ENCODE assay signal across 8 mouse cellular contexts in the genomic region with DNA sequence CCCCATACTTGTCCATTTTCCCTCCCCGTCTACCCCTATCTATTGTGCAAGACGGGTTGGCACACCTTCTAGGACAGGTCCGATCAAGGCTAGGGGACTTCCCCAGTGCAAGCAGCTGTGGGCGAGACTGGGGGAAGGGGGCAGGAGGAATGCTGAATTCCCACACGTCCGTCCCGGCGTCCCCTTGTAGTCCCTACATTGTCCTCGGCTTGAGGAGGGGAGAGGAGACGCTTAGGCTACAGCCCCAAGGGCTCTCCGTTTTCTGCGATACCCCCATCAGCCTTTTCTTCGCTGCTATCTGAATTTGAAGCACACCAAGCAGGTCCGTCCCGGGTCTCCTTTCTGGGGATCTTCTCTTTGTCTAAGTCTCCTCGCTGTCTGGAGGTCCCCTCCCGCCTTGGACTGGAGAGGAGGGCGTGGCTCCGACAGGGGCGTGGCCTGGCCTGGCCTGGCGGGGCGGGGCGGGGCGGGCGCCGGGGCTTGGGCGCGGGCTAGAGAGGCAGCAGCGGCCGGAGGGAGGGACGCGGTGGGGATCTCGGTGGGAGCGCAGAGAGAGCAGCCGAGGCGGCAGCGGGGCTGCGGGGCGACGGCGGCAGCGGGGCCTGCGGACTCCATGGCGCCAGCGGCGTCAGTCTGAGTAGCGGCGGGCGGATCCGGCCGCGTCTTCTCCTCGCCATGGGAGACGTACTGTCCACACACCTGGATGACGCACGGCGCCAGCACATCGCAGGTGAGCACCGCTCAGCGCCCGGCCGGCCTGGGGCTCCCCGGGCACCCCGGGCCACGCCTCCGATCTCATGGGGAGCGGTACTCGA. TPM values are rescaled to one million over a fixed set of nuclear protein-coding genes. Genes with fewer than 3 reads are reported as not detected.
DNase-seq lines count a peak whose midpoint lies in the region; ATAC-seq and TF ChIP-seq lines count a peak whose summit lies in the region.

TSS of gene Fam129b (plus strand) at position 440 of the 815 bp plus-strand sequence.

- H3K9me3 ChIP-seq in embryonic facial prominence, embryonic 11.5 days (replicated peaks; ENCODE audit: control insufficient read depth, low read length), result no peaks in the 10 kb centered on the region
- H3K9me3 ChIP-seq in intestine, postnatal 0 days (ENCODE audit: control insufficient read depth), result no peaks in the 10 kb centered on the region
- H3K9me3 ChIP-seq in limb, embryonic 10.5 days (replicated peaks), result no peaks in the 10 kb centered on the region
- H3K9me3 ChIP-seq in midbrain, embryonic 11.5 days (ENCODE audit: control insufficient read depth, low read length), result no peaks in the 10 kb centered on the region

- peak within 1 kb of the TSS; percentile 82 for H3K27ac ChIP-seq in embryonic facial prominence, embryonic 11.5 days (replicated peaks; ENCODE audit: low read depth, low read length)
- peak within 1 kb of the TSS; percentile 79 for H3K27ac ChIP-seq in intestine, postnatal 0 days (ENCODE audit: low read depth, low read length)
- peak within 1 kb of the TSS; percentile 95 for H3K27ac ChIP-seq in limb, embryonic 10.5 days
- peak within 1 kb of the TSS; percentile 83 for H3K27ac ChIP-seq in midbrain, embryonic 11.5 days (ENCODE audit: low read depth, low read length)
- peak within 1 kb of the TSS; percentile 91 for H3K27ac ChIP-seq in small intestine, adult 2 months (ENCODE audit: insufficient read depth, low read depth, low read length)

- peaks cover 14% of the 10 kb centered on the region for H3K4me1 ChIP-seq in embryonic facial prominence, embryonic 11.5 days (ENCODE audit: control insufficient read depth, insufficient read depth, low read length)
- peaks cover 11% of the 10 kb centered on the region for H3K4me1 ChIP-seq in intestine, postnatal 0 days (replicated peaks; ENCODE audit: control insufficient read depth, insufficient read depth, low read length)
- H3K4me1 ChIP-seq in limb, embryonic 10.5 days, result peaks cover 68% of the 10 kb centered on the region
- peaks cover 27% of the 10 kb centered on the region for H3K4me1 ChIP-seq in midbrain, embryonic 11.5 days (ENCODE audit: control insufficient read depth, insufficient read depth, low read length)
- peaks cover 34% of the 10 kb centered on the region for H3K4me1 ChIP-seq in small intestine, adult 2 months (ENCODE audit: control insufficient read depth, insufficient read depth, insufficient read length, low read length)

- no peaks in the 10 kb centered on the region for H3K27me3 ChIP-seq in embryonic facial prominence, embryonic 11.5 days (ENCODE audit: control insufficient read depth, insufficient read depth, low read length)
- H3K27me3 ChIP-seq in intestine, postnatal 0 days (replicated peaks; ENCODE audit: control insufficient read depth, insufficient read depth, low read length), result no peaks in the 10 kb centered on the region
- no peaks in the 10 kb centered on the region for H3K27me3 ChIP-seq in limb, embryonic 10.5 days (ENCODE audit: low read depth, poor library complexity, severe bottlenecking)
- H3K27me3 ChIP-seq in midbrain, embryonic 11.5 days (ENCODE audit: control insufficient read depth, insufficient read depth, low read length), result no peaks in the 10 kb centered on the region; the same call in 1 of the 2 replicates
- no peaks in the 10 kb centered on the region for H3K27me3 ChIP-seq in small intestine, adult 2 months (ENCODE audit: control insufficient read depth, insufficient read depth, low read length)

- TF ChIP-seq POLR2A in small intestine, adult 2 months (IDR thresholded peaks at IDR 0.05; ENCODE audit: low read depth, low read length), result peak; percentile 18; the same call in 1 of the 2 replicates

- ATAC-seq in embryonic facial prominence, embryonic 11.5 days (replicated peaks; ENCODE audit: insufficient number of reproducible peaks, low FRiP score, low TSS enrichment, low read depth), result peak; percentile 82
- ATAC-seq in intestine, postnatal 0 days, result peak; percentile 81
- ATAC-seq in midbrain, embryonic 11.5 days (ENCODE audit: low FRiP score), result peak; percentile 94

- peak within 1 kb of the TSS; percentile 76 for H3K4me3 ChIP-seq in embryonic facial prominence, embryonic 11.5 days (ENCODE audit: low read depth, low read length)
- peak within 1 kb of the TSS; percentile 78 for H3K4me3 ChIP-seq in intestine, postnatal 0 days (ENCODE audit: low read depth, low read length)
- H3K4me3 ChIP-seq in limb, embryonic 10.5 days, result peak within 1 kb of the TSS; percentile 74
- peak within 1 kb of the TSS; percentile 70 for H3K4me3 ChIP-seq in midbrain, embryonic 11.5 days (ENCODE audit: low read depth, low read length)
- H3K4me3 ChIP-seq in small intestine, adult 2 months (ENCODE audit: low read depth, low read length), result peak within 1 kb of the TSS; percentile 94

- under 1% methylated on average over 54 of the region's 68 CpGs for WGBS in embryonic facial prominence, embryonic 11.5 days
- under 1% methylated on average over 59 of the region's 68 CpGs for WGBS in intestine, postnatal 0 days
- under 1% methylated on average over 68 of the region's 68 CpGs for WGBS in limb, embryonic 10.5 days
- WGBS in midbrain, embryonic 11.5 days, result under 1% methylated on average over 44 of the region's 68 CpGs
- WGBS in small intestine, adult 2 months, result under 1% methylated on average over 66 of the region's 68 CpGs

- peak within 1 kb of the TSS; percentile 96 for H3K4me2 ChIP-seq in embryonic facial prominence, embryonic 11.5 days (ENCODE audit: low read depth, low read length)
- peak within 1 kb of the TSS; percentile 83 for H3K4me2 ChIP-seq in intestine, postnatal 0 days (replicated peaks; ENCODE audit: low read depth)
- peak within 1 kb of the TSS; percentile 99 for H3K4me2 ChIP-seq in midbrain, embryonic 11.5 days

- peak; percentile 86 for DNase-seq in 3134 (ENCODE audit: extremely low read depth, insufficient read length, low spot score)
- peak; percentile 89 to 94 for DNase-seq in adrenal gland, postnatal 36 days
- peak; percentile 92 for DNase-seq in embryonic facial prominence, embryonic 11.5 days (ENCODE audit: low spot score)
- DNase-seq in heart, adult 11 months, result peak; percentile 99
- DNase-seq in limb, embryonic 10.5 days (ENCODE audit: low spot score), result peak; percentile 95
- DNase-seq in midbrain, embryonic 11.5 days (ENCODE audit: low spot score, missing footprints), result peak; percentile 99

- no peaks in the 10 kb centered on the region for H3K36me3 ChIP-seq in embryonic facial prominence, embryonic 11.5 days (replicated peaks; ENCODE audit: control insufficient read depth, insufficient read depth, low read depth, low read length)
- H3K36me3 ChIP-seq in intestine, postnatal 0 days (ENCODE audit: control insufficient read depth, insufficient read depth), result no peaks in the 10 kb centered on the region
- H3K36me3 ChIP-seq in limb, embryonic 10.5 days, result peaks cover 1% of the 10 kb centered on the region
- H3K36me3 ChIP-seq in midbrain, embryonic 11.5 days (ENCODE audit: control insufficient read depth, insufficient read depth, low read length), result no peaks in the 10 kb centered on the region
- H3K36me3 ChIP-seq in small intestine, adult 2 months (ENCODE audit: control insufficient read depth, insufficient read depth, low read length), result no peaks in the 10 kb centered on the region

- H3K9ac ChIP-seq in embryonic facial prominence, embryonic 11.5 days (replicated peaks; ENCODE audit: low read length), result peak within 1 kb of the TSS; percentile 96
- peak within 1 kb of the TSS; percentile 81 for H3K9ac ChIP-seq in intestine, postnatal 0 days (ENCODE audit: low read depth, low read length)
- peak within 1 kb of the TSS; percentile 96 for H3K9ac ChIP-seq in midbrain, embryonic 11.5 days (ENCODE audit: low read length)

- no peak for TF ChIP-seq CTCF in intestine, postnatal 0 days (IDR thresholded peaks at IDR 0.05; ENCODE audit: low read depth)
- TF ChIP-seq CTCF in small intestine, adult 2 months (IDR thresholded peaks at IDR 0.05; ENCODE audit: extremely low read depth, insufficient read length, insufficient replicate concordance, low read depth, low read length), result no peak

RNA-seq across cellular contexts. Expression of gene Fam129b, which starts in this region (rescaled TPM):
- 10 to 100 TPM; 15.8 to 32.3 TPM for total RNA-seq in adrenal gland, postnatal 36 days (2021)
- polyA plus RNA-seq in embryonic facial prominence, embryonic 11.5 days (2014; fragmentation: Nextera tagmentation; extraction: Ambion mirVana), result 13.7 and 15.9 TPM in 2 replicates
- polyA plus RNA-seq in intestine, postnatal 0 days (2015; fragmentation: Nextera tagmentation; extraction: Ambion mirVana), result 13.9 and 15.3 TPM in 2 replicates
- 40.9 and 47.9 TPM in 2 replicates for polyA plus RNA-seq in limb, embryonic 10.5 days (2016; fragmentation: Nextera tagmentation; extraction: Ambion mirVana)
- 10.3 and 10.6 TPM in 2 replicates for polyA plus RNA-seq in midbrain, embryonic 11.5 days (2014; fragmentation: Nextera tagmentation; extraction: Ambion mirVana)
- polyA plus RNA-seq in small intestine, adult 2 months (2012; rRNA removed), result 19.4 and 27.2 TPM in 2 replicates

Comparison
In these comparisons a context has a peak if more than half of its experiments do, and no peak if none do; other contexts are left out.
1. Peak in every context shown above with its lines: DNase-seq, ATAC-seq, H3K4me3 ChIP-seq and H3K27ac ChIP-seq.